Mouse (Mus musculus) heart, adult 9 months (tissue): ENCODE results near the gene Rbm20.

ENCODE experiments used
- DNase-seq, 2 experiments: peaks; one replicate each; pipeline ENCODE4 v3.0.0; 2022; ENCODE audit warnings: low spot score in 2 of 2

The Rbm20 gene

GRCm38 (mm10) chr19:53716469-53716868, 39.4 kb downstream of the Rbm20 start:
- DNase-seq, result peak; percentile 71 to 74

- no peak for DNase-seq
Measured at GRCm38 (mm10) chr19:53717364-53717763, 40.3 kb downstream of the Rbm20 start.

- DNase-seq, result no peak
Measured at GRCm38 (mm10) chr19:53722186-53722585, 45.1 kb downstream of the Rbm20 start.

GRCm38 (mm10) chr19:53724053-53724452, 46.9 kb downstream of the Rbm20 start:
- DNase-seq, result no peak

GRCm38 (mm10) chr19:53726340-53726739, 49.2 kb downstream of the Rbm20 start:
- peak in 1 of 2 experiments; percentile 29 for DNase-seq

GRCm38 (mm10) chr19:53726755-53727154, 49.6 kb downstream of the Rbm20 start:
- peak in 1 of 2 experiments; percentile 25 for DNase-seq

GRCm38 (mm10) chr19:53727277-53727676, 50.2 kb downstream of the Rbm20 start:
- no peak for DNase-seq

GRCm38 (mm10) chr19:53727886-53728669, 51.0 kb downstream of the Rbm20 start:
- no peak for DNase-seq

- peak; percentile 81 to 84 for DNase-seq
Measured at GRCm38 (mm10) chr19:53729919-53730318, 52.8 kb downstream of the Rbm20 start.

GRCm38 (mm10) chr19:53731761-53732201, 54.7 kb downstream of the Rbm20 start:
- no peak for DNase-seq

GRCm38 (mm10) chr19:53734845-53735244, 57.7 kb downstream of the Rbm20 start:
- no peak for DNase-seq

- DNase-seq, result no peak
Measured at GRCm38 (mm10) chr19:53738701-53739131, 61.6 kb downstream of the Rbm20 start.

GRCm38 (mm10) chr19:53739570-53740266, 62.6 kb downstream of the Rbm20 start:
- no peak for DNase-seq

- DNase-seq, result no peak
Measured at GRCm38 (mm10) chr19:53740750-53741380, 63.8 kb downstream of the Rbm20 start.

GRCm38 (mm10) chr19:53741902-53742301, 64.8 kb downstream of the Rbm20 start:
- DNase-seq, result no peak

- no peak for DNase-seq
Measured at GRCm38 (mm10) chr19:53745354-53745753, 68.2 kb downstream of the Rbm20 start.

- DNase-seq, result no peak
Measured at GRCm38 (mm10) chr19:53746116-53746515, 69.0 kb downstream of the Rbm20 start.

GRCm38 (mm10) chr19:53748236-53748775, 71.2 kb downstream of the Rbm20 start:
- no peak for DNase-seq

GRCm38 (mm10) chr19:53749326-53749725, 72.2 kb downstream of the Rbm20 start:
- no peak for DNase-seq

GRCm38 (mm10) chr19:53751420-53752185, 74.5 kb downstream of the Rbm20 start:
- DNase-seq, result peak; percentile 39 to 57

GRCm38 (mm10) chr19:53752993-53753392, 75.9 kb downstream of the Rbm20 start:
- DNase-seq, result no peak
